Mouse (Mus musculus) cerebellum, postnatal 4 days (tissue): ENCODE results near the gene Man2a2.
"Not testable (repeated sequence)": the region's sequence is repeated elsewhere in the genome, so short reads cannot be mapped to it uniquely, and the experiment has no call there.

Source experiments
- DNase-seq, 2 experiments: peaks; one replicate each; pipeline ENCODE4 v3.0.0; 2022; ENCODE audit warnings: low spot score in 2 of 2, mixed read lengths in 1 of 2

The Man2a2 gene

DNA sequence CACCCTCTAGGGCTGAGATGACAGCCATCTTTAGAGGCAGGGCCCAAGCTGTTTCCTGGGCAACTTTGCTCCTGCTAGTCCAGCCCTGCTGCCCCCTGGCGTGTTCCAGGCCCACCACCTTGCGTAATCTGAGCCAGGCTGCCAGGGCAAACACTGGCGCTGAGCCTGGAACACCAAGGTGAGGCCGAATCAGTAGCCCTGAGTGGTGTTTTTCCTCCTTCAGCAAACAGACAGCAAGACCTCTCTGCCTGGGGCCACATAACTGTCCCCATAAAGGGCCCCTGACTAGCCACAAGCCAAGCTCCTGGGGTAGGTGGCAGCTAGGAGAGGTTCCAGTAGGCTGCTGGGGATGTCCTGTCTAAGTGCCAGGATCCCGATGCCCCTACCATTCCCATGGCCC lies 28.9 kb upstream of the Man2a2 start:
- DNase-seq: peak in 1 of 2 experiments; percentile 30

DNA sequence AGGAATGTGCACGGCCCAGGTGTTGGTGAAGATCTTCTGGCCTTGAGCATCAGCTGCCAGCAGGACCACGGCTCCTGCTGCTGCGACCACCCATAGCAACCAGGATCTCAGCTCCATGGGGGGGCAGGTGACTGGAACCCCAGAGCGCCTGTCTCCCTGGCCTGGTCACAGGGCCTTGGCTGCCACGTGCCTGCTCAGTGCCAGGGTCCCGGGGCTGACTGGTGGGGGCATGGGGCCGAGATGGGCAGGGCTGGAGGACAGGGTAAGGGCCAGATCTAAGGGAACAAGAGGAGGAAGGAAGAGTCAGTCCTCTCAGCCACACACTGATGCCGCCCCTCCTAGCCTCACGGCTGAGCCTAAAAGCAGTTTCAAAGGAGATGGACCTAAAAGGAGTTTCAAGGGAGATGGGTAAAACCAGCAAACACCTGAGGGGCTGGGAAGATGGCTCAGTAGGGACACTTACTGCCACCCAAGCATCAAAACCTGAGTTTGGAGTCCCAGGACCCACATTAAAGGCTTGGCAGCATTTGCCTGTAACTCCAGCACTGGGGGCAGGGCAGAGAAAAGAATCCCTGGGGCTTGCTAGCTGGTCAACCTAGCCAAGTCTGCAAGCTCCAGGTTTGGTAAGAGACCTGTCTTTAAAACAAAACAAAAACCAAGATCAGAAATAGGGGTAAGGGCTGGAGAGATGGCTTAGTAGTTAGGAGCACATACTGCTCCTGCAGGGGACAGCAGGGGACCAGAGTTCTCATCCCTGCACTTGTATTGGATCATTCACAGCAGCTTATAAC lies 27.7 kb upstream of the Man2a2 start:
- no peak for DNase-seq

DNA sequence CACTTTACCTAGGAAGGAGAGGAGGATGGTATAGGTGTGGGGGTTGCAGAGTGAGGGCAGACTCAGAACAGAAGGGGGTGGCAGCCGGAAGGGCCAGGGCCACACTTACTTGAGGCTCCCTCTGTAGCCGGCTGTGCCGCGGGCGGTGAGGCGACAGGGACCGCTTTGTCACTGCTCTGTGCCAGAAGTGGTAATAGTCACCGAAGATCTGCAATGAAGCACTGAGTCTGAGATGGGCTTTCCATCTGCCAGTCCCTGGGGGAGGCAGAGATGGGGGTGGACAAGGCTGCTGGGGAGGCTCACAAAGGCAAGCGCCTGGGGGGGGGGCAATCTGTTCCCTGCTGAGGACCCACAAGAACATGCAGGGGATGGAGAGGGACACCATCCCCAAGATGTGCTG lies 26.8 kb upstream of the Man2a2 start:
- no peak for DNase-seq

DNA sequence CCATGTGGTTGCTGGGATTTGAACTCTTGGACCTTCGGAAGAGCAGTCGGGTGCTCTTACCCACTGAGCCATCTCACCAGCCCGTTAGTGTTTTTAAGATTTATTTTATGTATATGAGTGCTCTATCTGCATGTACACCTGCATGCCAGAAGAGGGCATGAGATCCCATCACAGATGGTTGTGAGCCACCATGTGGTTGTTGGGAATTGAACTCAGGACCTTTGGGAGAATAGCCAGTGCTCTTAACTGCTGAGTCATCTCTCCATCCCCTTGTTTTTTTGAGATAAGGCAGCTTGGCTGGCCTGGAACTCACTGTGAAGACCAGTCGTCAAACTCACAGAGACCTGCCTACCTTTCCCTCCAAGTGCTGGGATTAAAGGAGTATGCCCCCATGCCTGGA lies 25.3 kb upstream of the Man2a2 start:
- not testable (repeated sequence) for DNase-seq

DNA sequence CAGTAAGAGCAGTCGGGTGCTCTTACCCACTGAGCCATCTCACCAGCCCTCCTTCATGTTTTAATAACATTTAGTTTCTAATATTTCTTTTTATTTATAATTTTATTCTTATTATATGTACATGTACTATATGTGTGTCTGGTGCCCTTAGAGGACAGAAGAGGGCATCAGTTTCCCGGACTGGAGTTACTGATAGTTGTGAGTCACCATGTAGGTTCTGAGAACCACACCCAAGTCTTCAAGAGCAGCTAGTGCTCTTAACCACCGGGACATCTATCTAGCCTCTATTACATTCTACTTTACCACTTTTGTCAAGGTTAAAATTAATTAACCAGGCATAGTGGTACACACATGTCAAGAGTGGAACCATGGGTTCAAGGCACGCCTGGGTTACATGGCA lies 23.4 kb upstream of the Man2a2 start:
- DNase-seq: no peak

DNA sequence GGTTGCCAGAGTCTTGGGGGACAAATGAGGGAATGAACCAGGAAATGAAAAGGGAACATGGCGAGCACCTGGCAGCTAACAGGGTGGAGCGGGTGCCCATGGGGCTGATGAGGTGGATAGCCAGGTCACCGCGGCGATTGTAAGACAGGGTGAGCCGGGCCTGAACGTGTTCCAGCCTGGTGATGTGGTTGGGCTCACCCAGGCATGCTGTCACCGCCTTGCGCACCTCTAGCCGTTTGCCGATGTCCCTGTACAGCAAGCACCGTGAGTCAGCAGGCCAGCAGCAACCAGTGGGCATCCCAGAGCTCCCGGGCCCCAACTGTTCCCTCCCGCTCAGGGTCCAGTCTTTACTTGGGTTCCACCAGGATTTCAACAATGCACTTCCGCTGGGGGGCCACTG lies 20.9 kb upstream of the Man2a2 start:
- DNase-seq: no peak

DNA sequence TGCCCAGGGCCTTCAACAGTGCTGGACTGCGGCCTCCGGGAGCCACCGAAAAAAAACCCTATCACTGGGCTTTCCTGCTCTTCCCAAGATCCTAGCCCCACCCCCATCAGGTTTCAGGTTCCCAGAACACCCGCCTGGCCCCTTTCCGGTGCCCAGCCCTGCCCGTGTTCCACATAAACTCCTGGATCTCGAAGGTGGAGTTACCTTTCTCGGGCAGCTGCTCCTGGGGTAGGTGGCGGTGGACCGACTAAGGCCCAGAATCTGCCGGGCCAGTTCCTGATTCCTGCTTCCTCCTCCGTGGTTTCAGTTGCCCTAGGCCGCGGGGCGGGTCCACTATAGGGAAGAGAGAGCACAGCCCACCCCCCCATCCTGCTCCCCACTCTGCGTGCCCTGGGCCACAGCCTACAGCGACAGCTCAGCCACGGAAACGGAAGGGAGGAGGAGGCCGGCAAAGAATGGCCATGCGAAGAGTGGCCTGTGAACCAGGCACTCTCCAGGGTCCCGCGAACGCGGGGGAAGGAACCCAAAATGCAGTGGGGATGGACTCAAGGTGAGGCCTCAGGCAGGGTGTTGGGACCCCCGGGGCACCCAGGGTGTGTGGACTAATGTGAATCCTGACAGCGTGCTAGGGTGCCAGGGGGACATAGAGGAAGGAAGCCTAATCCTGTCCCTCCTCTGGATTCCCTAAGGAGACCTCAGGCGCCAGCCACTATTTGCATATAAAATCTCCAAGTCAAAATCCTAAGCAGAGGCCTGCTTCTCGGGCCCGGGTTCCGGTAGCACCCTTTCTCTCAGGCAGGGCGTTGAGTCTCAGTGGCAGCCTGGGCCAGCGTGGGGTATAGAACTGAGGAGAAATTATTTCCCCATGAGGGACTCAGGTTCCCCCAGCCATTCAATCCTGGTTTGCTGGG lies 16.7 kb upstream of the Man2a2 start, which contains the start of gene Fes:
Gene Fes, minus strand, starts transcription at position 314 of the 911 bp plus-strand sequence.
- no peak for DNase-seq

DNA sequence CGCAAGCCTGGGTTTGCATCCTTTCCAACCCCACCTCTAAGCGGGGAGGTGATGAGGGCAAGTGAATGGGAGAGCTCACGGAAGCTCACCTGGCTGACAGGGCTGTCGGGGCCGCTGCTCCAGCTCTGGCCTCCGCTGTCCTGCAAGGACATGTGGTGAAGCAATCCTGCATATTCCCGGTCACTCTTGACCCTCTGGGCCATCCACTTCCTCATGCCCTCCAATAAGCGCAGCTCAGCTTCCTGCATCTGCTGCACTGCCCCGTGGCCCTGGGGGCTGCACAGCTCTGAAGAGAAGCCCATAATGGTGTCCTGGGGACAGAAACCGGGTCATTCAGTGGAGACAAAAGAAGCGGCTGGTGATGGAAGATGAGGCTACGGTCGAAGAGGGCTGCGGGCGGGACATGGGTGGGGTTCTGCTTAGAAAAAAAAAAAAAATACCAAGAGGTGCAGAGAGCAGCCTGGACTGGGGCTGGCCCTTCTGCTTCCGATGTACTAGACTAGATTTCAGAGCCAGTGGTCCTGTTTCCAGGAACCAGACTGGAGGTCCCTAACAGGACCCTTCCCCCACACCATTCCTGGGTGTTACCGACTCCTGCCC lies 16.0 kb upstream of the Man2a2 start:
- DNase-seq: no peak

DNA sequence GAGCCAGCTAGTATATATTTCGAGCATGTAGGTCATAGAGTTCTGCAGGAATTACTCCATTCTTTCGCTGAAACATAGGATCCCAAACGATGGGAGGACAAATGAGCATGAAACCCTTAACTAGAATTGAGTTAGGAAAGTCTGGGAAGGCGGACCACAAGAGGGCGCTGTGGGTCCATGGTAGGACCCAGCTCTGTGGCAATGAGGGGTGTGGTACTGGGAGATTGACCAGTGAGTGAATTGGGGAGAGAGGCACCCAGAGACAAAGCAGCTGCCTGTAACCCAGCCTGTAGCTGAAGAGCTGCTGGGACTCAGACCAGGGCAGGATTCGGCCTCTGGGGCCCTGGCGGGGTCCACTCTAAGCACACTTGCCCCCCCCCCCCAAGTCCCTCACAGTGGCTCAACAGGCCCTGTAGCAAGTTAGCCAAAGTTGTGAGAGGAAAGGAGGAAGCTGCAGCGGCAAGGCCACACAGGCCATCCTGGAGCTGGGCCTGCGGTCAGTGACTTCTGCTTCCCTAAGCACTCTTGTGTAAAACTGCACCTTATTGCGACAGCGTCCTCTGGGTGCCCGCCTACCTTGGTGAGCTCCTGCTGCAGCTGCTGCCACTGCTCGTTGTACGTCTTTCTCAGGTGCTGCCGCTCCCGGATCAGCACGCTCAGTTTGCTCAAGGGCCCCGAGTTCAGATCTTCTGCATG lies 15.2 kb upstream of the Man2a2 start:
- peak; percentile 90 to 96 for DNase-seq

DNA sequence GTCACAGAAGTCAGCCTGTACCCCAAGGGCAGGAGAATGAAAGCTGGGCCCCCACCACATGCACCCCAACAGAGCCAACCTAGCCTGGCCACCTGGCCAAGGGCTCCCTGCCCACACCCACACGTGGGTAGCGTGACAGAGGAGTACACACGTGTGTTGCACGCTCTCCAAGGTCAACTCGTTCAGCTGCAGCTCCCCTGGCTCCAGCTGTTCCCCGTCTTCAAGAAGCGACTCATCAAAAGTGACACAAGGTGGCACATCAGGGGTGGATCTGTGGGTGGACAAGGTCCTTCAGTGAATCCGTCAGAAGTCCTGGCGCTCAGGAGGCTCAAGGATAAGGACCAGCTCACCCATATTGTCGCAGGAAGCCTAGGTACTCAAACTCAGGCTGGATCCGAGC lies 11.7 kb upstream of the Man2a2 start:
- DNase-seq: no peak

DNA sequence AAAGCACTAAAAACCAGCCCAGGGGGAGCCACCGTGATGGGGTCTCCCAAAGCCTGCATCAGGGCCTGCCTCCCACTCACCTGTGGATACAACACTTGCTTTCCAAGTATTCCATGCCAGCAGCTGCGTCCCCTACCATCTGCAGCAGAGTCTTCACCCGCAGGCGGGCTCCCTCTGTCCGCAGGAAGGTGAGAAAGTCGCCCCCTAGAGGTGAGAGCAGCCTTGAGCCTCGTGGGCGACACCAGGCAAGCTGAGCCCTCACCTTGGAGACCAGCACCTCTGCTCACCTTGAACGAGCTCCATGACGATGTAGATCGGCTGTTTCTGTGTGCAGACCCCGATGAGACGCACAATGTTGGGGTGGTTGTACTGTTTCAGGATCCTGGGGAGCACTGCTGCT lies 8.4 kb upstream of the Man2a2 start:
- DNase-seq: no peak

DNA sequence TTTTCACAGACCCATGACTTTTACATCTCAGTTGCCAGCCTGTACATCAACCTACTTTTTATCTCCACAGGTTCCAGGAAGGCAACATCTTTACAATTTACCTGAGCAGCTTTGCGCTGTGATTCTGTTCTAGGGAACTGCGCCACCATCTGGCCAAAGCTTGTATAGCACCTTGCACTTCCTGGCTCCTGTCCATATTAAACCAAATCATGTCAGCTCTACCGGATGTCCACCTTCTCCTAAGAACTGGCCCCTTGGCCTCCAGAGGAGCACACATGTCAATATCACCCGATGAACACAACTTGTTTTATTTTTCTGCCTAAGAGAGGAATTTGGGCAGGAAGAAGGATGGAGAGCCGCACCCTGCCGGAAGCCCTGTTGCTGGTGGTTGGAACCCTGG lies 6.3 kb upstream of the Man2a2 start:
- peak; percentile 61 to 79 for DNase-seq

DNA sequence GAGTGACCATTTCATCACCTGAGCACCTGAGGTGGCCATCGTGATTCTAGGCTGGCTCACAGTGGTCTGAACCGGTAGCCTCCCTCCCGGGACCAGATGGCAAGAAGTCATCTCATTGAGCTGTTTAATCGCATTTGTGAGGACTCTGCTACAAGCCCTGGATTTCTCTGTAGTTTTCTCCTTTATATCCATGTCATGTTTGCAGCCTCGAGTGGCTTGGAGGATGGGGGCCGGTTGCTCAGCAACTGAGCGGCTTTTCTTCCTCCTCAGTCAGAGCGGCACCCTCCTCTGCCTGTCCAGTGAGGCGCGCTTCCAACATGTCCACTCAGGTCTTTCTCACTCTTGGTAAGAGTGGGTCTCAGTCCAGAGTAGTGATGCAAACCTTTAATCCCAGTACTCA lies 5.0 kb upstream of the Man2a2 start:
- no peak for DNase-seq

DNA sequence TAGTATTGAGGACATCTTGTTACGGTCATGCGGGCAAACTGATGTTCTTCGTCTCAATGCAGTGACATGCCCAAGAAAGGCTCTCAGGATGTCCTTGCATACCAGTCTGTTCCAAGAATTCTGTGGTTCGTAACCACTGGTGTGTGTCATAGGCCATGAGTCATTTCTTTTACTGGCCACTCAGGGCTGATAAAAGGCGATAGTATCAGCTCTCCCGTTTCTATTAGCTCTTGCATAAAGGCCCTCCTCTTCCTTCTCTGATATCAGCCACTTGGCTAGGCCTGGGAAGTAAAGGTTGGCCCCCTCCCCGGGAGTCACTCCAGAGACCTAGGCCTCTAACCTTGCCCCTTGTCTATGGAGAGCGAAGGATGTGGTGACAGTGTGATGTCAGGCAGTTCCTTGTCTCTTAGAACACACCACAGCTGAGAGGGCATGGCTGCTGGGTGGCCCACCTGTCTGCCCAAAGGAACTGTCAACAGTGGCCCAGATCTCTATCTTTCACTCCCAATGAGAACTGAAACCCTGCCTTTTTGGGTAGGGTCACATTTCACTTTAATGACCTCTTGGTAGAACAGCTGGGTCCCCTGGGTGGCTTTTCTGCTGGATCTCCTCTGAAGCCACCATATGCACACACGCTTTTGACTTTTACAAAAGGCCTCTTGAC lies 4.3 kb upstream of the Man2a2 start:
- no peak for DNase-seq

DNA sequence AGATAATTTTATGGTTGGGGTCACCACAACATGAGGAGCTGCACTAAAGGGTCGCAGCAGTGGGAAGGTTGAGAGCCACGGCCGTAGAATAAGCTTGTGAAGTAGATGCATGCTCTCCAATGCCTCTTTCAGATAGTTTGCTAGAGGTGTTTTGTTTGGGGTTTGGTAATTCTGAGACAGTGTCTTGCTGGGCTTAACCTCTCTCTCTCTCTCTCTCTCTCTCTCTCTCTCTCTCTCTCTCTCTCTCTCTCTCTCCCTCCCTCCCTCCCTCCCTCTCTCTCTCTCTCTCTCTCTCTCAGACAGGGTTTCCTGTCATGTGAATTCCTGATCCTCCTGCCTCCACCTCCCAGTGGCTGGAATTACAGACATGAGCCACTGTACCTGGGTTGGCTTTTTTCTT lies 3.6 kb upstream of the Man2a2 start:
- DNase-seq: no peak

DNA sequence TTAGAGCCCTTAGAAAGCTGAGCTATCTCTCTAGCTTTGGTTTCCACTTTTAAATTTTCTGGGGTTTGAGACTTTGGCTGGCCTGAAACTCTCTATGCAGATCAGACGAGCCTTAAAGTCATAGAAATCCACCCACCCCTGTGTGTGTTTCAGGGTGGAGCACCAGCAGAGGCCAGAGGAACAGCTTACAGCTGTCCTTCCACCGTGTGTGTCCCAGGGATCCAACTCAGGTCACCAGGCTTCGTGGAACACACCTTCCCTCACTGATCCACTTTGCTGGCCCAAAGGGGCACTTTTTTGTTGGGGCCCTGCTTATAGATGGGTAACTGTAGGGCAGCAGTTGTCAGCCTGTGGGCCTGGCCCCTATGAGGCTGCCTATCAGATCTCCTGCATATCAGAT lies 3.1 kb upstream of the Man2a2 start:
- no peak for DNase-seq

DNA sequence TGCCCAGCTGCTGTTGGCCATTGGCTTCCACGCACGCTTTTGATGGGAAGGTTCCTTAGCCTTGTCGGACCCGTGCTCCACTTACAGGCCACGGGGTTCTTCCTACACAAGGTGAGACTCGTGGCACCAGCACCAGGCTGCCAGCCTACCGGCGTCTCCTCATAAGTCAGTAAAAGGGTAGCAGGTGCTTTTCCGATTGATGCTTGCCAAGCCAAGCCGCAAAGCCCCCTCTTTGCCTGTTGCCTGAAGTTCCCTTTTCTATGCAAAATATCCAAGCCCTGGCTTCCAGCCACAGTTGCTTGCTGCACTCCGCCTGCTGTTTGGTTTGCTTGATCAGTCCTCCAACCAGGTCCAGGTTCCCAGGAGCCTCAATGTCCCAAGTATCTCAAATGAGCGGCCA lies 2.7 kb upstream of the Man2a2 start:
- no peak for DNase-seq

DNA sequence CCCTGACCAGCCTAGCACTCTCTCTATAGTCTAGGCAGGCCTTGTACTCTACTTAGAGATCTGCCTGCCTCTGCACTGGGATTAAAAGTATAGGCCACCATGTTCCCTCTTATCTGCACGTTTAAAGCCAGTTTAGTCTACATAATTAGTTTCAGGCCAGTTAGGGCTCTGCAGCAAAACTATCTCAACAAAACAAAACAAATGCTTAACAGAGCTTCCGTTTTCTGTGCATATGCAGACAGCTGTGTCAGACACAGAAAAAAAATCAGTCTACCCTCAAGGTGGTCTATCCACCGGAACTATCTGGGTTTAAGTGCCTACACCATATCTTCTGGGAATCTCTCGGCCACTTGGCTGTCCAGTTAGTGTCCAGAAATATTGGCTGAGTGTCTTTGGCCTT lies 2.2 kb upstream of the Man2a2 start:
- no peak for DNase-seq

DNA sequence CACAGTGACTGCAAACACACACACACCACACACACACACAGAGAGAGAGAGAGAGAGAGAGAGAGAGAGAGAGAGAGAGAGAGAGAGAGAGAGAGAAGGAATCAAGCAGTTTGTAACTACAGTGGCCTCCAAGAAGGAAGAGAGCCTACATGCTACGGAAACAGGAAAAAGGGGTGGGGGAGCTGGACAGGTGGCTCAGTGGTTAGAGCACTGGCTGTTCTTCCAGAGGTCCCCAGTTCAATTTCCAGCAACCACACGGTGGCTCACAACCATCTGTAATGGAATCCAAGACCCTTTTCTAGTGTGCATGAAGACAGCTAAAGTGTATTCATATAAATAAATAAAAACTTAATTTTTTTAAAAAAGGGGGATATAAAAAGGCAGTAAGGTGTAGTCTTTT lies 1.5 kb upstream of the Man2a2 start:
- no peak for DNase-seq

DNA sequence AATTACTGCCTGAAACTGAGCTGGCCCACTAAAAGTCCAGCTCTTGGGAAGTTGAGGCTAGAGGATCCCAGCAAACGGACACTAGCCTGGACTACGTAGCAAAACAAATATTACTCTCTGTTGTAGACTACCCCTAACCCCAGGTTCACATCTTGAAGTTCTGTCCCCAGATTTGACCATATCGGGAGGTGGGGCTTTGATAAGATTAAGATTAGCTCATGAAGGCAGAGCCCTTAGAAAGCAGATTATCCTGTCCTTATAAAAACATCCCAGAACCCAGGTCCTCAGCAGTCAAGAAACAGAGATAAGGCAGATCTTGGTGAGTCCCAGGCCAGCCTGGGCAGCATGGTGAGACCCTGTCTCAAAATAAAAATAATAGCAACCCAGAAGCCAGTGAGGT lies 991 bp upstream of the Man2a2 start:
- no peak for DNase-seq

DNA sequence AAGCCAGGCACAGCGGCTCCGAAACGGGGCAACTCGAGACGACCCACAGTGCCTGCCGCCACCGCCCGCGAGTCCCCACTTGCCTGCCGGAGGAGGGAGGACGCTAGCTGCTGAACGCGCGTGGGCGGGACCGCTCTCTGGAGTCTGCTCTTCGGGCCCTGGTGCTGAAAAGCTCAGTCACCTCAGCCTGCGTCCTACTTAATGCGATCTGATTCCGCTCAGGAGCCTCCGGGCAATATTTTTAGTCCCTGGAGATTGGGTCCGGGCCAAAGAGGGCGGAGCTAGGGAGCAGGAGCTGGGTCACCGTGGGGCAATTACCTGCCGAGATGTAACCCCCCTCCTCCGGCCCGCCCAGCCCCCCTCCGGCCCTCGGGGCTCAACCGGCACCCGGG lies 530 bp downstream of the Man2a2 start:
- DNase-seq: peak in 1 of 2 experiments; percentile 66
